Mouse (Mus musculus) forebrain, embryonic 16.5 days (tissue): Measurements from ENCODE around the gene Ece1. TPM values are rescaled to one million over a fixed set of nuclear protein-coding genes. Genes with fewer than 3 reads are reported as not detected.
A peak's percentile ranks its signal among the peaks of the same experiment; 100 is the strongest.

ENCODE experiments used
- ATAC-seq: fragments of 200-750 bp; cut with Nextera tagmentation; 2 replicates; pipeline ENCODE4 v1.8.0; 2017; ENCODE audit warnings: mild to moderate bottlenecking, moderate library complexity
- H3K27ac ChIP-seq: fragments of 300-500 bp; sonication (generic); 2 replicates; pipeline ENCODE4 v1.5.1; 2014; ENCODE audit warnings: low read length, control low read depth
- H3K27me3 ChIP-seq: fragments of 300-500 bp; sonication (generic); replicated peaks from 2 replicates; pipeline ENCODE4 v1.6.1; 2014; ENCODE audit warnings: low read length; ENCODE audit not compliant: control insufficient read depth, insufficient read depth
- H3K36me3 ChIP-seq: fragments of 300-500 bp; sonication (generic); 2 replicates; pipeline ENCODE4 v1.6.1; 2014; ENCODE audit not compliant: control insufficient read depth, insufficient read depth
- H3K4me1 ChIP-seq: fragments of 300-500 bp; sonication (generic); replicated peaks from 2 replicates; pipeline ENCODE4 v1.6.1; 2014; ENCODE audit warnings: low read length; ENCODE audit not compliant: control insufficient read depth, insufficient read depth
- H3K4me2 ChIP-seq: fragments of 300-500 bp; sonication (generic); 2 replicates; pipeline ENCODE4 v1.6.1; 2014; ENCODE audit warnings: mild to moderate bottlenecking, low read length, control low read depth
- H3K4me3 ChIP-seq: fragments of 300-500 bp; sonication (generic); replicated peaks from 2 replicates; pipeline ENCODE4 v1.5.1; 2014; ENCODE audit warnings: mild to moderate bottlenecking, low read length, control low read depth
- H3K9ac ChIP-seq: fragments of 300-500 bp; sonication (generic); replicated peaks from 2 replicates; pipeline ENCODE4 v1.6.1; 2014; ENCODE audit warnings: low read depth, low read length, control low read depth
- H3K9me3 ChIP-seq: fragments of 300-500 bp; sonication (generic); 2 replicates; pipeline ENCODE4 v1.6.1; 2016; ENCODE audit warnings: low read length; ENCODE audit not compliant: control insufficient read depth
- WGBS: fragments of 180-500 bp; shearing (Covaris S2); extraction: QIAGEN DNeasy Blood & Tissue Kit; methylation state at CpG from one replicate; pipeline ENCODE4 v1.1.7; 2014; 5-methylcytosine and 5-hydroxymethylcytosine counted together
- polyA plus RNA-seq: library from polyadenylated mRNA; unstranded; fragments of >200 nt; fragmentation: Nextera tagmentation; extraction: Ambion mirVana; gene quantifications from 2 replicates; pipeline ENCODE4 v1.2.1, GENCODE M21; 2015

The Ece1 gene
- polyA plus RNA-seq, 1 experiment from 2014 or later, result 16.3 TPM

DNA sequence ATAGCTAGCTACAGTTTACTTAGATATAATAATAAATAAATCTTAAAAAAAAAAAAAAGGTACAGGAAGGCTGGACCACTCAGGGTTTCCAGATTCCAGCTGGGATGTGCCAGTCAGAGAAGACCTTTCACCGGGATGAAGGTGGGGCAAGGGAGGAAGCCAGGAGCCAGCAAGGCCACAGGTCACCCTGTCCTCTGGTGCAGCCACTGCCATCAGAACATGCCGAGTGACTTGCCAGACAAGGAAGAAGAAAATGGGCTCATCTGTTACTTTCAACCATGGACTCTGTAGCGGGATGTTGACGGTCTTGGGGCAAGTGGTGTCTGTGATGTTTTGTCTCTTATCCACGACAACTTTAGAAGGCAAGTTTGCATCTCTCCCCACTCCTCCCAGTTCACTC is 122.7 kb downstream of the Ece1 start:
- Histone ChIP-seq H3K4me1 (no peaks in the 10 kb centered on the region), H3K9ac (no peak overlapping the region), H3K4me3 (no peak overlapping the region), H3K27me3 (no peaks in the 10 kb centered on the region), H3K4me2 (no peak overlapping the region), H3K27ac (no peak overlapping the region), H3K9me3 (no peaks in the 10 kb centered on the region), H3K36me3 (no peaks in the 10 kb centered on the region)
- 82% methylated on average over 5 of the region's 5 CpGs for WGBS
- no peak for ATAC-seq

DNA sequence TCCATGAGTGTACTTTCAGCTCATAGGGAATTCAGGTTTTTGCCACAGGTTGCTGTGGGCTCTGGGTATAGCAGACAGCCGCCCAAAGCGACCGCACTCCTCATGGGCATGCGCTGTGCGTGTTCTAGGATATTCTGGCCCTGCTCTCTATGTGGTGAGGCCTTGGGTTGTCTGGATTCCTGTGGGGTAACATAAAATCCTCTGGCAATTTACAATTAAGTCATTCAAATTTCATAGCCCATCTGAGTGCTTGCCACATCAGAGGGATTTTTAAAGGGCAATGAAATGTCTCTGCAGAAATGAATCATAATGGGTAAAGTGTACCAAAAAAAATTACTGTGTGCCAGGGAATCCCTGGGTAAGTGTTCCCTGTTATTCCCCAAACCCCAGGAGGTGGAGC is 127.4 kb downstream of the Ece1 start:
- no peaks in the 10 kb centered on the region; the same call in 1 of the 2 replicates for H3K9me3 ChIP-seq
- no peak for ATAC-seq
- H3K36me3 ChIP-seq, result no peaks in the 10 kb centered on the region
- H3K4me1 ChIP-seq, result peaks cover 5% of the 10 kb centered on the region; the same call in 1 of the 2 replicates
- H3K9ac ChIP-seq, result no peak overlapping the region
- H3K4me2 ChIP-seq, result no peak overlapping the region
- no peak overlapping the region for H3K27ac ChIP-seq
- no peak overlapping the region for H3K4me3 ChIP-seq
- WGBS, result 85% methylated on average over 5 of the region's 5 CpGs
- H3K27me3 ChIP-seq, result no peaks in the 10 kb centered on the region

DNA sequence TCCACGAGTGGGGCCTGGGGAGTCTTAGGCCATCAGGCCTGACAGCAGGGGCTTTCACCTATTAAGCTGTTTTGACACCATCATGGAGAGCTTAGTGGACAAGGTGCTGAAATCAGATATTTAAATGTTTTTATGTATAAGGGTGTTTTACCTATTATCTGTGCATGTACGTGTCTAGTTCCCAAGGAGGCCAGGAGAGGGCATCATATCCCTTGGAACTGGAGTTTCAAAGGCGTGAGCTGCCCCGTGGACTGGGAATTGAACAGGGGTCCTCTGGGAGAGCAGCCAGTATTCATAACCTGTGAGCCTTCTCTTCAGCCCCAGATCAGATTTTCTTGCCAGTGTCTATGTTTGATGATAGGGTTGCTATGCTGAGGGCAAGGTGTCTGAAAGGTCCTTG is 128.4 kb downstream of the Ece1 start:
- ATAC-seq, result no peak
- Histone ChIP-seq H3K4me1 (peaks cover 14% of the 10 kb centered on the region), H3K4me3 (no peak overlapping the region), H3K36me3 (no peaks in the 10 kb centered on the region), H3K27ac (no peak overlapping the region), H3K9me3 (no peaks in the 10 kb centered on the region; the same call in 1 of the 2 replicates), H3K4me2 (no peak overlapping the region), H3K27me3 (no peaks in the 10 kb centered on the region), H3K9ac (no peak overlapping the region)
- WGBS, result 75% methylated on average over 4 of the region's 4 CpGs

DNA sequence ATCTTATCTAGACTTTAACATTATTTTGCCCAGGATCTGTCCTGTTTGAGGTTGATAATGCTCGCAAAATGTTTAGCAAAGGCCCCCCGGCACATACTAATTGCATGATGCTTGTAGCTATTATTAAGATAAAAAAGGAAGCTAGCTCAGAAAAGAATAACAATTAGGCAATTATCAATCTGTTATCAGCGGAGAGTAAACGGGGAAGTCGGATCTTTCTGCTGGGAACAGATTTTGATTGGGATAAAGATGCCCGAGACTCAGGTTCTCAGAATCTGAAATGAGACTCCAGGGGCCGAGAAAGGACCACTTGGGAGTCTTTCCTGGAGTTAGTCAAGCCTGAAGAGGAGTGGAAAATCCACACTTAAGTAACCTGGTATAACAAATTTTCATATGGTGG is 129.2 kb downstream of the Ece1 start:
- no peak overlapping the region for H3K27ac ChIP-seq
- no peaks in the 10 kb centered on the region; the same call in 1 of the 2 replicates for H3K9me3 ChIP-seq
- no peak for ATAC-seq
- H3K4me3 ChIP-seq, result no peak overlapping the region
- H3K27me3 ChIP-seq, result no peaks in the 10 kb centered on the region
- no peak overlapping the region for H3K9ac ChIP-seq
- 48% methylated on average over 7 of the region's 7 CpGs for WGBS
- H3K4me2 ChIP-seq, result no peak overlapping the region
- no peaks in the 10 kb centered on the region for H3K36me3 ChIP-seq
- peaks cover 22% of the 10 kb centered on the region for H3K4me1 ChIP-seq

DNA sequence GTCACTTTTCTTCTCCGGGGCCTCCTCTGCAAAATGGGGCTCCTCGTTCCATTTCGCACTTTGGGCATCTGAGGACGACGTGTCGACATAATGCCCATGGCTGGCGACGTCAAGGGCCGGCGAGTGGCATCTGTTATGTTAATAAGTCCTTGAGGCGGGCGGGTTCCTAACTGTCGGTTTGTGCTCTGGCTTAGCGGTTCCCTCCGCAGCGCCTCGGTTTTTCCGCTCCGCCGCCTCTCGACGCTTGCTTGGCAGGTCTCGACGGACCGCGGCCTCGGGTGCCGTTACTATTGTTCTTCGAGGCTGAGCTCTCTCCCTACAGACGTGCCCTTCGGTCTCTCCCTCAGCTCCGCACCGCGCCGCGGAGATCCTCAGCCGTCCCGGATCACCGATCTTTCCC is 130.9 kb downstream of the Ece1 start, which contains the start of gene Eif4g3:
Eif4g3 (plus strand) TSS at position 133 of the 400 bp plus-strand sequence.
- no peaks in the 10 kb centered on the region; the same call in 1 of the 2 replicates for H3K9me3 ChIP-seq
- peak; percentile 73 for ATAC-seq
- peak within 1 kb of the TSS; percentile 95 for H3K27ac ChIP-seq
- peaks cover 30% of the 10 kb centered on the region for H3K4me1 ChIP-seq
- H3K36me3 ChIP-seq, result no peaks in the 10 kb centered on the region; the same call in 1 of the 2 replicates
- H3K4me3 ChIP-seq, result peak within 1 kb of the TSS; percentile 98
- WGBS, result under 1% methylated on average over 39 of the region's 39 CpGs
- H3K27me3 ChIP-seq, result no peaks in the 10 kb centered on the region
- peak within 1 kb of the TSS; percentile 77 for H3K4me2 ChIP-seq
- peak within 1 kb of the TSS; percentile 98 for H3K9ac ChIP-seq

DNA sequence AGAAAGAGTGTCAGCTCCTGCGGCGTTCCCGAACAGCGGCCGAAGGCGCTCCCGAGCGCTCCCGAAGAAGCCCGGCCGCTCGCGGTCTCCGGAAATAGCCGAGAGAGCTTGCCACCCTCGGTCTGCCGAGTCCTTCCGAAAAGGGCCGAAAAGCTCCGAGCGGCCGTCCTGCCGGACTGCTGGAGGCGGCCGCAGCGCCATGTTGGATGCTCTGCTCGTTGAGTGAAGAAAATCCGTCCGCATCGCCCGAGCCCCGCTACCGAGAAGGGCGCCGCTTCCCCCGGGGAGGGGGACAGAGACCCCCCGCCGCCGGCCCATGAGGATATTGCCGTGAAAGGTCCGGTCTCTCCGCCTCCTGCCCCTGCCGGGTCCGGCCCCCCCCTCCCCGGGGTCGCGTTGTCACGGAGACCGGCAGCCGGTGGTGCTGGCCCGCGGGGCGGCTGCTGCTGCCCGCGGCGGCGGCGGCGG is 131.3 kb downstream of the Ece1 start:
- peak overlapping the region; percentile 98 for H3K4me3 ChIP-seq
- H3K27me3 ChIP-seq, result no peaks in the 10 kb centered on the region

DNA sequence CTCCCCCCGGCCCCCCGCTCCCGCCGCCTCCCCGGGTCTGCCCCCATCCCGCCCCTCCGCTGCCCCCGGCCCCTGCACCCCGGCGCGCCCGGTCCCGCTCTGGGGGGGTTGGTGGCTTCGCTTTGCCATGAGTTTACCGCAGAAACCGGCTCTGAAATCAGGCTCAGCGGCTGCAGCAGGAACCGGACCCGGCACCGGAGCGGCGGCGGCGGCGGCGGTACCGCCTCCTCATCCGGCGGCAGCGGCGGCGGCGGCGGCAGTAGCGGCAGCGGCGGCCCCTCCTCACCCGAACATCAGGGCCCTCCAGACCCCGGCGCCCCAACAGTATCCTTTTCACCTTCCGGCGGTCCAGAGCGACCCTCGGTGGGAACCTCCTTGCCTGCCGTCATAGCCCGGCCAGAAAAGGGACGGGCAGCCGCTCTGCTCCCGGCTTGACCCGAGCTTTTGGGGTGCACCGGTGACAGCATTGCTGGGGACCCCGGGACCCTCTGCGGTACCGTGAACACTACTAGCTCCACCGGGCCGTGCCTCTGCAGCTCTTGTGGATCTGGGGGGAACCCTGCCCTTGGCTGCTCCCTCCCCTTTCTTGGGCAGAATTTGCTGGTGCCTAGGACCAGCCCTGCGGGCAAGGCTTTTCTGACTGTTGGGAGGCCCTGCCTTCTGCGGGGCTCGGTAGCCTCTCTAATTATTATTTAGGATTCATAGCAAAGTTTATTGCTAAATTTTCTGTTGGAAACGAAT is 132.0 kb downstream of the Ece1 start:
- Histone ChIP-seq H3K4me2 (peak overlapping the region; percentile 77), H3K27me3 (no peaks in the 10 kb centered on the region), H3K9ac (peak overlapping the region; percentile 98), H3K9me3 (no peaks in the 10 kb centered on the region; the same call in 1 of the 2 replicates), H3K36me3 (peaks cover 8% of the 10 kb centered on the region), H3K4me3 (peak overlapping the region; percentile 98), H3K4me1 (peaks cover 34% of the 10 kb centered on the region), H3K27ac (peak overlapping the region; percentile 95)
- under 1% methylated on average over 45 of the region's 60 CpGs for WGBS
- ATAC-seq, result peak; percentile 11

More for the DNA sequence above, 131.3 kb downstream of the Ece1 start:
- Histone ChIP-seq H3K4me1 (peaks cover 34% of the 10 kb centered on the region), H3K9ac (peak overlapping the region; percentile 98), H3K27ac (peak overlapping the region; percentile 95), H3K9me3 (no peaks in the 10 kb centered on the region; the same call in 1 of the 2 replicates), H3K4me2 (peak overlapping the region; percentile 77), H3K36me3 (peaks cover 3% of the 10 kb centered on the region; the same call in 1 of the 2 replicates)
- WGBS, result under 1% methylated on average over 59 of the region's 59 CpGs
- peak; percentile 97 for ATAC-seq

DNA sequence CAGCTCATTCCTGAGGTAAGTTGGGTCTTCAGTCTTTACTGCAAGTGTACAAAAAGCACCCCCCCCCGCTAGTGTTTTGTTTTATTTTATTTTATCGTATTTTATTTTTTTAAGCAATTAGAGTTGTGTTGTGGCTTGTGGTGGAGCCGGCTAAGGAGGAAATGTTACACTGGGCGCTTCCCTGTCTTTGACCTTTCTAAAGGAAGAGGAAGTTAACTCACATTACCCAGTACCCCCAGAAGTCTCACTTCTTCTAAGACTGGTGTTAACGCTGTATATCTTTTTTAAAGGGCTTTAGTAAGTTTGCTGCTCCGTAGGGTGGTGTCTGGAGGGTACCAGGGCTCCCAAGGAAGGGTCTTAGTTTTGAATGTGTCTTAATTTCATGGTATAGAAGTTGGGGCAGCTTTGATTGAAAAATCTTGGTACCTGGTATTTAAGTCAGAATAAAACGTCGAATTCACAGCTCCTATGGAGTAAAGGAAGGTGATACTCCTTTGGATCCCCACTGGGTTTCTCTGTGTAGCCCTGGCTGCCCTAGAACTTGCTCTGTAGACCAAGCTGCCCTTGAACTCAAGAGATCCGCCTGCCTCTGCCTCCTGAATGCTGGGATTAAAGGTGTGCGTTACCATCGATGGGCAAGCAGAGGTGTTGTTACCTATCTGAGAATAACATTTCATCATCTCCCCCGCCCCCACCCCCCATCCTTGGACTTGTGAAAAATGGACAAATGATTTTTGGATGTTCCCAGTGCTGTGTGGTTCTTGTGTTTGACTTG is 132.7 kb downstream of the Ece1 start:
- no peak for ATAC-seq
- peaks cover 34% of the 10 kb centered on the region for H3K4me1 ChIP-seq

DNA sequence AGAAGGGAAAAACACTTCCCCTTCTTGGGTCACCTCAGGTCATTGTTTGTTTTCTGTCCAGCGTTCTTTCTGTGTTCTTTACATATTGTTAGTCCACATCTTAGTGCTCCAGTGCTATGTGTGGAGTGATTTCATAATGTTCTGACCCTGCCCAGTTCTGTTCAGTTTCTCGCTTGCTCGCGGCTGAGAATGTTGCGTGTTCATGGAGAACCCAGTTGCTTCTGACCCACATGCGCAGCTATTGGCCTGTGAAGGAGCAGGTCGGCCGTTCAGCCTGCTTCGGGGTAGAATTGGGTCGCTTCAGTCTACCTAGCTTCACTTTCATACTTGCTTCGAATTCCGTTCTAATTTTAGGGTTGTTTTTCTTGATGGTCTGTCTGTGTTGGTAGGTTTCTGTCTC is 133.4 kb downstream of the Ece1 start:
- Histone ChIP-seq H3K36me3 (peaks cover 12% of the 10 kb centered on the region), H3K27ac (no peak overlapping the region), H3K4me2 (peak overlapping the region; percentile 77), H3K9ac (0 out of 2 replicates have a peak overlapping the region, but pooled peaks have one; percentile 13), H3K4me3 (peak overlapping the region; percentile 98), H3K27me3 (no peaks in the 10 kb centered on the region), H3K4me1 (peaks cover 38% of the 10 kb centered on the region), H3K9me3 (no peaks in the 10 kb centered on the region; the same call in 1 of the 2 replicates)
- no peak for ATAC-seq
- WGBS, result 78% methylated on average over 12 of the region's 12 CpGs

More for the DNA sequence above, 132.7 kb downstream of the Ece1 start:
- no peaks in the 10 kb centered on the region for H3K27me3 ChIP-seq
- peak overlapping the region; percentile 98 for H3K4me3 ChIP-seq
- WGBS, result 41% methylated on average over 12 of the region's 12 CpGs
- peaks cover 12% of the 10 kb centered on the region for H3K36me3 ChIP-seq
- peak overlapping the region; percentile 77 for H3K4me2 ChIP-seq
- peak overlapping the region; percentile 98 for H3K9ac ChIP-seq
- H3K27ac ChIP-seq, result no peak overlapping the region; the same call in 1 of the 2 replicates
- no peaks in the 10 kb centered on the region; the same call in 1 of the 2 replicates for H3K9me3 ChIP-seq
